Mouse (Mus musculus) limb, embryonic 11.5 days (tissue): ENCODE data around the gene Fbxl8. TPM values are rescaled to one million over a fixed set of nuclear protein-coding genes. Genes with fewer than 3 reads are reported as not detected.

Experiments used
- microRNA counts: library from miRNA; unstranded; fragments of <30 nt; microRNA quantifications from one replicate; lab custom pipeline; 2016
- microRNA-seq: library from miRNA; unstranded; fragments of <30 nt; microRNA quantifications from one replicate; pipeline ENCODE4, GENCODE M21; 2016
- polyA plus RNA-seq: library from polyadenylated mRNA; unstranded; fragments of >200 nt; fragmentation: Nextera tagmentation; extraction: Ambion mirVana; gene quantifications from 2 replicates; pipeline ENCODE4 v1.2.1, GENCODE M21; 2014

Gene Fbxl8
- polyA plus RNA-seq, 1 experiment from 2014 or later = 1.3 TPM

MicroRNAs encoded within 50 kb of the gene (microRNA counts, 519-probe panel; counts per million panel counts)
- 2,764 counts per million, percentile 29 among the panel's probes with 10 or more counts for microRNA mmu-miR-328 (lab: Ali Mortazavi, UCI)

Small RNA genes within 50 kb of the gene (microRNA-seq; reads per million reads assigned to microRNA genes)
- gene Gm27320 (not detected), gene Mir328 (157 reads per million, percentile 55 among the genes with 10 or more reads in this experiment)

Other genes starting within 250 kb of the Fbxl8 start
- gene Ces3a, start 216.0 kb upstream of the Fbxl8 start, polyA plus RNA-seq = not detected in 2 replicates
- not detected in 2 replicates for gene Ces3b, start 180.9 kb upstream of the Fbxl8 start, polyA plus RNA-seq
- not detected in 2 replicates for gene Ces4a, start 132.8 kb upstream of the Fbxl8 start, polyA plus RNA-seq
- gene Cbfb, start 94.0 kb upstream of the Fbxl8 start, polyA plus RNA-seq = 105 TPM in 2 replicates
- gene D230025D16Rik, start 39.5 kb upstream of the Fbxl8 start, polyA plus RNA-seq = 29.9 and 32.5 TPM in 2 replicates
- gene B3gnt9, start 9.5 kb upstream of the Fbxl8 start, polyA plus RNA-seq = 2.4 and 3.4 TPM in 2 replicates
- 11.1 and 13.6 TPM in 2 replicates for gene Tradd, start within 50 bp of the Fbxl8 start, polyA plus RNA-seq
- not detected in 2 replicates for gene Hsf4, start 5.2 kb downstream of the Fbxl8 start, polyA plus RNA-seq
- gene Nol3, start 11.5 kb downstream of the Fbxl8 start, polyA plus RNA-seq = 1.0 and 1.2 TPM in 2 replicates
- gene 4931428F04Rik, start 25.2 kb downstream of the Fbxl8 start, polyA plus RNA-seq = 17.5 and 17.9 TPM in 2 replicates
- gene Exoc3l, start 31.5 kb downstream of the Fbxl8 start, polyA plus RNA-seq = 6.6 and 8.6 TPM in 2 replicates
- 132 and 136 TPM in 2 replicates for gene E2f4, start 33.0 kb downstream of the Fbxl8 start, polyA plus RNA-seq
- 2.6 and 3.7 TPM in 2 replicates for gene Elmo3, start 41.0 kb downstream of the Fbxl8 start, polyA plus RNA-seq
- 0.64 and 0.92 TPM in 2 replicates for gene Lrrc29, start 61.6 kb downstream of the Fbxl8 start, polyA plus RNA-seq
- 87.5 and 99.0 TPM in 2 replicates for gene Tmem208, start 61.7 kb downstream of the Fbxl8 start, polyA plus RNA-seq
- 3.4 and 3.7 TPM in 2 replicates for gene Fhod1, start 83.3 kb downstream of the Fbxl8 start, polyA plus RNA-seq
- gene Slc9a5, start 84.2 kb downstream of the Fbxl8 start, polyA plus RNA-seq = 6.4 and 8.3 TPM in 2 replicates
- 0.84 and 0.92 TPM in 2 replicates for gene Plekhg4, start 108.6 kb downstream of the Fbxl8 start, polyA plus RNA-seq
- not detected in 2 replicates for gene Kctd19, start 148.9 kb downstream of the Fbxl8 start, polyA plus RNA-seq
- gene Lrrc36, start 148.9 kb downstream of the Fbxl8 start, polyA plus RNA-seq = 0.26 TPM in 1 of 2 replicates, not detected in the other
- 15.0 and 17.8 TPM in 2 replicates for gene Tppp3, start 206.9 kb downstream of the Fbxl8 start, polyA plus RNA-seq
- 19.6 and 24.0 TPM in 2 replicates for gene Zdhhc1, start 232.3 kb downstream of the Fbxl8 start, polyA plus RNA-seq